Mouse (Mus musculus): Measurements from ENCODE around the gene Cox5b.
"Not testable (repeated sequence)": the region's sequence is repeated elsewhere in the genome, so short reads cannot be mapped to it uniquely, and the experiment has no call there.

Gene Cox5b

DNA sequence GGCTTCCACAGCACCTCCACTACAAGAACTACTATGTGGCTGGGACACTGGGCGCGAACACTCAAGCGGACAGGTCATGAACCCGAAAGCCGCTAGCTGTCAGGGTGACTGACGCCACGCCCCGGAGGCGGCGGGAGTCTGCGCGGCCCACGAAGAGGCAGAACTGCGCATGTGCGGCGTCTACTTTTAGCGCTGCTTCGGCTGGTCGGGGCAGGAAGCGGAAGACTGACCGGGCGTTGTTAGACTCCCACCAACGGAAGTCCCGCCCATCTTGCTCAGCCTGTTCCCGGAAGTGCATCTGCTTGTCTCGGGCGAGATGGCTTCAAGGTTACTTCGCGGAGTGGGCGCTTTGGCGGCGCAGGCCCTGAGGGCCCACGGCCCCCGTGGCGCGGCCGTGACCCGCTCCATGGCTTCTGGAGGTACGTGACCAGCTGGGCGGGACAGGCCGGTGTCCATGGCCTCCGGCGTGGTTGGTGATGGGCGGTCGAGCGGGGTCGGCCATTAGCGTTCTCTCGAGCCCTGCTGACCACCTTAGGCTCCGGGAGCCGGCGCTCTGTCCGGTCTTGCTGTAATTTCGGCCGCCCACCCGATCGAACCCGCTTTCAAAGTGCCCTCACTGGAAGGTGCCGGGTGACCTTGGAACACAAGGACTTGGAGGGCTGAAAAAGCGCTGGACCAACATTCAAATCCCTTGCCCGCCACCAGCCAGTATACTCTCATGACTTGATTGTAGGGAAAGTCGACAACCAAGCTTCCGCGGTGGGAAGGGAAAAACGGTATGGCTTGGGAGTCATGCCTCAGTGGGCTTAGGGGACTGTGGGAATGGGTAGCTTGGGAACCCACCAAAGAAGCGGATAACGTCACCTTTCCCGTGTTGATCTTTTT, at the start of gene Cox5b:
Cox5b (plus strand) TSS at position 179 of the 885 bp plus-strand sequence.
- DNase-seq (ENCODE audit: low spot score), result peak; percentile 97

DNA sequence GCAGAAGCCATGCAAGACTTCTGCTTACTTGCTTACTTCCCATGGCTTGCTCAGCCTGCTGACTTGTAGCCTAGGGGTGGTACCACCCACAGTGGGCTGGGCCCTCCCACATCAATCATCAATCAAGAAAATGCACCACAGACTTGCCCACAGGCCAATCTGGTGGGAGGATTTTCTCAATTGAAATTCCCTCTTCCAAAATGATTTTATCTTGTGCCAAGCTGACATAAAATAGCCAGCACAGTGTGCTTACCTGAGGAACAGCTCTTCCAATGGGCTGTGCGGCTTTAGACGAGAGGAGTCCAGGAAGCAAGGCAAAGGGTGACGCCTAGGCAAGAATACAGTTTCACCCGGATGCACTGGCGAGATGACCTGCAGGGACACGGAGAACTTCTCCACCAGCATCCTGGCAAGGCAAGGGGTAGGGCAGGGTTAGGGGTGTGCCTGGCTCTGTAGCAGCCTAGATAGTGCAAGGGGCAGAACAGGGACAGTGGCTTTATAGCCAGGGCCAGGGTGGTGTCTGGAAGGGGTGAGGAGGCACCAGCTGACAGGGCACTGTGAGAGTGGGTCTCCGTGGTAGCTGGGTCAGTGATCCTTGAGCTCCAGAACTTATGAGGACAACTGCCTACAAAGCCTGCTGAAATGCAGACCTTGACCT, 47.2 kb upstream of the Cox5b start:
- DNase-seq (ENCODE audit: low spot score), result no peak

DNA sequence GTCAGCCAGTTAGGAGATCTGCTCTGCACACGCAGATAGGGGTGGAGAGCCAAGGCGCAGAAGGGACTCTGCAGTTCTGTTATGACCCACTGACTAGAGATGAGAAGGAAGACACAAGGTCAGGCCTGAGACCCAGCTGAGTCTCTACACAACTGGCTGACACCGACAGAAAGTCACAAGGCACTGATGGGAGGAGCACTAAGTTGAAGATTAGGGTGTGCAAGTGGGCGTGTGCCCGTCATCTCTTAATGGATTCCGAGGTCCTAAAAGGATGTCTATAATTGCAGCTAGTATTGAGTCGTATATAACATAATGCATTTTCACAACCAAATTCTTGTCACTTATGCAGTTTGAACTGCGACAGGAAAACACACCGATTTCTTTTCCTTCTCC, 46.6 kb upstream of the Cox5b start:
- no peak for DNase-seq (ENCODE audit: low spot score)

DNA sequence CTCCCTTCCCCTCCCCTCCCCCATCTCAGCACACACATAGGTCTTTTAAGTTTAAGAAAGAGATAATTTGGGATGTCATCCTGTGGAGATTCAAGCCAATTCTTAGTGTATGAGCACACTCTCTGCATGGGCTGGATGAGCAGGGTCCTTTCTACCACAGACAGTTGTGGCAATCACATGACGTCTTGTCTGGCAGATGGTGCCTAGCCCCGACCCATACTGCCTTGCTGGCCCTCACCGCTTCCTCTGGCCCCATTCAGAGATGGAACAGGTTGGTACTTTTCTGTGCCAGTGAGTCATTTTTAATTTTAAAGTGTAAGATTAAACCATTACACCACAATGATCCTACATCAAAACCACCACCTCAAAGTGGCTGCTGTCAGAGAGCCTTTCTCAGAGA, 45.0 kb upstream of the Cox5b start:
- DNase-seq (ENCODE audit: low spot score), result no peak

DNA sequence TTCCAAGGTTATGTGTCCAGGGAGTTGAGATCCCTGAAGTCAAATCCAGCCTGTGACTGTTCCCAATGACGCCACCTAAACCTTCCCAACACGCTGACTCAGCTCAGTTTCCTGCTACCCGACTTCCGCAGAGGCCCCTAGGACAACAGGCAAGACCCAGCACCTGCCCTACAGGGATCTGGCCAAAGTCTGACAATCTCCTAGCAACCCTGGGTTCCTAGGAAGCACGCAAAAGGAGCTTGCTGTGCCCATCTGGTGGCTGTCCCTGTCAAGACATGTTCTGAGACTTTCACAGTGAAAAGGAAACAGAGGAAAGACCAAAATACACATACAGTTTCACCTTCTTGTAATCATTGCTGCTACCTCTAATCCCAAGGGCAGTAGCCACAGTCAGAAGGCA, 43.6 kb upstream of the Cox5b start:
- DNase-seq (ENCODE audit: low spot score), result no peak

DNA sequence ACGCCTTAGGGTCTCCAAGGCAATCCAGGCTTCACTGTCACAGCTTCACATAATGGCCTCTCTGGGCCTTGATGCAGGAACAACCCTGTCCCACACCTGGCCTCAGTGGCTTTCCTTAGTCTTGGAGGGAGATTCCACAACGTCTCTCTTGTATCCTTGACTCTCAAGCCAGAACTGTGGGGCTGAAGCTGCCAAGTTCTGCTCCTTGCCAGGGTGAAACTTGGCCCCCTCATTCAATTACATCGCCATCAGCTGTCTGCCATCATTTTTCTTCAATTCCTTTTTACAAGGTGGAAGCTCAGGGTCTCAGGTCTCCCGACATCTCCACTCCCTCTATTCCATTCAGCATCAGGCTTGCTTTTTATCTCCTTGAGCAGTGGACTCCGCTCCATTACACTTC, 36.2 kb upstream of the Cox5b start:
- no peak for DNase-seq (ENCODE audit: low spot score)

DNA sequence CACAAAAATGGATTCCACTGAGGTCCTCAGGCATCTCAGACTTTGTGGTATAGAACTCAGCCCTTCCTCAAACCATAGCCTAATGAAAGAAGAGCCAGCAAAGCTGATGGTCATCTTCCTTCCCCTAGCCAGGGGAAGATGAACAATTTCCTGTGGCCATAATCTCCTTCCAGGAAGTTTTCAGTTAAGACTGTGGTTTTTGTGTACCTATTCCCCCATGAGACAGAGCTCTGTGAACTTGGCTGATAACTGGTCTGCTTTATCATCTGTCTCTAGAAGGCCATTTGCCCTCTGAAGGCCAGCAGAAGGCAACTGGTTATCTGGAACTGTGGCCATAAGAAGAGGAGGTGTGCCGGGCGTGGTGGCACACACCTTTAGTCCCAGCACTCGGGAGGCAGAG, 35.0 kb upstream of the Cox5b start:
- no peak for DNase-seq (ENCODE audit: low spot score)

DNA sequence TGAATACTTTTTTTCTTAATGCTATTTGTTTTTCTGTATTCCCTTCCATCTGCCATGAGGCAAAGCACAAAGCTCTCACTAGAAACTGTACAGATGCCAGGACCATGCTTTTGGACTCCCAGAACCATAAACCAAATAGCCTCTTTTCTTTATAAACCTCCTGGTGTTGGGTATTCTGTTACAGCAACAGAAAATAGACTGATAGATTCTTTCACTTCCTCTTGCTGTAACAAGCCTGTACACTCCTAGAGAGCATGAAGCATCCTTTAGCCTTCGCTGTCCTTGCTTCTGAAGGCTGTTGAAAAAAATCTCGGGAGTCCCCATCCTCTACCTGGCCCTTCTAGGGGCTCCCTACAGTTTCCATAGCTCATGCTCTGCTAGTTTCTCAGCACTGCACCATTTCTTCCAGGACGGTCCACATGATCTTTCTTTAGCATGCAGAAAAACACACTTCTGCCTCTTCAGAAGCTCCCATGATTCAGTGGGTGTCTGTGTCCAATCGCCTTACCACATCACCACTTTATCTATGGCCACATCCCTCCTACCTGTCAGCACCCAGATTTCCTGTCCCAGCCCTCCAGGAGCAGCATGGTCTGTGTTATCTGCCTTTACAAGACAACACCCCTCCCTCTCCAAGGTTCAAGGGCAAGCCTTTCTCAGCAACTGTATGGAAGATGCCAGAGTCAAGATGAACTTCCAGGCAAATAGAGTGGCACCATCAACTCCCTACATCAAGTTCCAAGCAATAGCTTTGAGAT, 33.4 kb upstream of the Cox5b start:
- DNase-seq (ENCODE audit: low spot score), result no peak

DNA sequence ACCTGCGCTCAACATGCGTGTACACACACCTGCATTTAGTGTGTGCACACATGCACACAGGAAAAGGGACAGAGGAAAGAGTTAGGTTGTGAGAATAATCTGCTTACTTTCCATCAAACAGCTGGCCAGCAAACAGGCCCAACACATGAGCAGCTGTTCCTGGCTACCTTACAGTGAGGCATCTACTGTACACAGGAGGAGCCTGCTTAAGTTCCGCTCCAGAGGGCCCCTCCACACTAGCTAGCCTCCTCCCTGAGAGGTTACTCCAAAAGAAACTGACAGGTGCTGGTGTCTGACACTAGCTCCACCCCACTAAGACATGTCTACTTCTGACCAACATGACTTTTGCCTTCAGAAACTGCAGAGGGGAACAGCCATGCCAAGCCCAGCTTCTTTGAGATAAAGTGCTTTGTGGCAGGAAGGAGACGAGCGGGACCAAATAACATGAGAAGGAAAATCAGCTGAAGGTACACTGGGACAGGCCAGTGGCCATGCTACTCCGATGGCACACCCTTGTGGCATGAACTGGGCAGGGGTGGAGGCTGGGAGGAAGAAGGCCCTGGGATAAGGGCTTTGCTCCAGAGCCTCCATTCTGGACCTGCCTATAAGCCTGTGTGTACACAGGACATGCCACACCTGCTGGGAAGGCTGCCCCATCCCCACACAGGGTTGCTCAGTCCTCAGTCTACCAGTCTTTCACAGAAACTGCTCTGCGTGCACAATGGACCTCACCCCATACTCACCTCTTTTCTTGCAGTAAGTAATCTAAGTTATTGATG, 32.4 kb upstream of the Cox5b start:
- no peak for DNase-seq (ENCODE audit: low spot score)

DNA sequence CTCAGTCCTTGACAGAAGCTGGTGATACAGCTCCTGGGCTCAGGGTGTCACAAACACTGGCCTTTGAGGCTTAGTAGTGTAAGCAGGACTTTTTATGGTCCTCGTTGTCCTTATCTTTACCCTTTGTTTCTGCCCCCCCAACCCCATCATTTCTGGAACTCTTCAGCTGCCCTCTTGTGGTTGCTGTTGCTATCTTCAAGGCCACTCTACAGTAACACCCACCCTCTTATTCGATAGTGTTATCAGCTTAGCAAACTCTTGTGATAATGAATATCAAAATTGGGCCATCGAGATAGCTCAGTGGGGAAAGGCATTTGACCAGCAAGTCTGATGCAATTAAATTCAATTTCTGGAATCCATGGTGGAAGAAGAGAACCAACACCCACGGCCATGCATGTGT, 26.8 kb upstream of the Cox5b start:
- DNase-seq (ENCODE audit: low spot score), result no peak

DNA sequence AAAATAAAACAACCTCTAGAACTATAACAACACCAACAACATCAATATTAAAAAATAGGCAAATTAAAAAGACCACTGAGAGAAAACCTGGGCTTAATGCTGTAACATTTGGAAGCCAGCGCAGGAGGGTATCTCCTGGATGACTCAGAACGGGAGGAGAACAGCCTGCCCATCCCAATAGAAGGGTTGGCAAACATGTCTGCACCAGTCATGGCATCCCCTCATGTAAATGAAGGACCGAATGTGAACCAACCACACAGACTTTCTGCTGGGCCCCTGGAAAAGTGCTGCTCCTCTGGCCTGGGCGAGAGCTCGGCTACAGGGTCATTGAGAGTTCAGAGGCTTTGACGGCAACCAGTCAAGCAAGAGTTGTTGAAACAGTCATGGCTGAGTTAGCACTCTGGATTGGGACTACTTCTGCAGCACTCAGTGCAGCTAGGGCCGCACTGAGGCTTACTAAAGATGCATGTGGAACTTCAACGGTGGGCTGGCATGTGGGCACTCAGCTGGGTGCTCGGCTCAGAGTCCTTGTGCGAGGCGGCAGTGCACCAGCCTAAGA, 26.0 kb upstream of the Cox5b start:
- DNase-seq (ENCODE audit: low spot score), result no peak

DNA sequence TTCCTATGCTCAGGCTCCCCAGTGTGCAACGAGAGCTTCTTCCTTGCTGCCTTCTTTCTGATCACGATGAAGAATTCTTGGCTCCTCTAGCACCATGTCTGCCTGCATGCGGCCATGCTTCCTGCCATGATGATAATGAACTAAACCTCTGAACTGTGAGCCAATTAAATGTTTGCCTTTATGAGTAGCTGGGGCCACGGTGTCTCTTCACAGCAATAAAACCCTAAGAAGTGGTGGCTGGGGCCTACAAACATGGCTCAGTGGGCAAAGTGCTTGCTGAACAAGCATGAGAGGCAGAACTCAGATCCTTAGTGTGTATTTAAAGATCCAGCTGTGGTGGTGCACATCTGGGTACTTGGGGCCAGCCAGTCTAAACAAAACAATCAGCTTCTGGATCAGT, 25.3 kb upstream of the Cox5b start:
- no peak for DNase-seq (ENCODE audit: low spot score)

DNA sequence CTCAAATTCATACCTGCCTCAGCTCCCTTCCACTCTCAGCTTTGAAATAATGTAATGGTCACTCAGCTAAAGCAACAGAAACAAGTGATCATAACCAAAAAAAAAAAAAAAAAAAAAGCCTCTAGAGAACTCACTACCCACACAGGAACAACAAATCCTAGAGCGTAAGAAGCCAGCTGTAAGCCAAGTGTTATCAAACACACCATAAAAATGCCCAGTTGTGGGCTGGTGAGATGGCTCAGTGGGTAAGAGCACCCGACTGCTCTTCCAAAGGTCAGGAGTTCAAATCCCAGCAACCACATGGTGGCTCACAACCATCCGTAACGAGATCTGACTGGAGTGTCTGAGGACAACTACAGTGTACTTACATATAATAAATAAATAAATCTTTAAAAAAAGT, 23.2 kb upstream of the Cox5b start:
- not testable (repeated sequence) for DNase-seq (ENCODE audit: low spot score)

DNA sequence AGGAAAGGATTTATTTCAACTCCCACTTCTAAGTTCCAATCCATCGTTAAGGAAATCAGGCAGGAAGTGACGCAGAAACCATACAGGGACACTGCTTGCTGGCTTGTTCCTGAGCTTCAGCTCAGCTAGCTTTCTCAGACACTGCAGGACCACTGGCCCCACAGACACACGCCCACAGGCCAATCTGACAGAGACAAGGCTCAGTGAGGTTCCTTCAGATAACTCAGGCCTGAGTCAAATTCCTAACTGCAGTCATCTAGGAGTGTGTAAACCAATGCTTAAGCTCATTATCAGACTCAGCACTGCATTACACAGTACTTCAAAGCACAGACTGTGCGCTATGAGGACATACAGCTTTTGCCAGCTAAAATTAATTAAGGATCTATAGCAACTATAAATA, 21.0 kb upstream of the Cox5b start:
- DNase-seq (ENCODE audit: low spot score), result no peak

DNA sequence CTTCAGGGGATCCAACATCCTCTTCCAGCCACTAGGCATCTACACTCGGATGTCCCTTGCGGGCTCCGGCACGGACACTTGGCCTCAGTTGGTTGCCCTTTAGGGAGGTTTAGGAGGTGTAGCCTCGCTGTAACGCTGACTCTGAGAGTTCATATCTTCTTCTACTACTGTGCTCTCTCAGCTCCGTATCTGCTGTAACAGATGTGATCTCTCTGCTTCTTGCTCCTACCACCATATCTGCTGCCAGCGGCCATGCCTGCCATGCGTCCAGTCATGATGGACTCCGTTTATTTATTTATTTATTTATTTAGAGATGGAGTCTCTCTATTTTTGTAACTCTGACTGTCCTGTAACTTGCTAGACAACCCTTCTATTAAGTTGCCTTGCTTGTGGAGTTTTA, 20.0 kb upstream of the Cox5b start:
- DNase-seq (ENCODE audit: low spot score), result no peak

DNA sequence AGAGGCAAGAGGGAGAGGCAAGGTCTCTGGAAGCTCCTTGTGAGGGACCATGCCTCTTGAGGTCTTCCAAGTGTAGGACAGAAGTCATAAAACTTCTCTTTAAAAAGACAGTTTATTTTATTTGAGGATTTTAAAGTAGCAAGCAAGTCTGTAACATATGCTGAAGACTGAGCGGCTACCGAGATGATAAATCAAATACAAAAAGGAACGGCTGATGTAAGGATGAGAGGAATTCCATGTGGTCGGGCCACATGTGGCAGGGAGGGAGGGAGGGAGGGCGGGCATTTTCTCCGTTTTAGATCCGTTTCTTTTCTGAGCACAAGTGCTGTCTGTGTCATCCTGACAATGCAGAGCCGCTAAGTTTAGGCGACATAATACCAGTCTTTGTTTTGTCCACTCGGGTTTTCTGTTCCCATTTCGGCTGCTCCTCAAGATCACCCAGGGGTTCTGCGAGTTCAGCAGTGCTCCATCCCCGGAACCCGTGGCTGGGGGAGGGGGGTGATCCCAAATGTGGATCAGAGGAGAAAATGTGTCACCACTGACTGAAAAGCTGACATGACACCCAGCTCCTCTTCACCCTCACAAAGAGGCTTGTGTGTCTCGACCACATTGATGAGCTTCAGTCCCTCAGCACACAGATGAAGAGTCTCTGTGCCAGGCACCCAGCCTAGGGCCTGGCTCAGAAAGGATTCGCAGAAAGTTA, 18.4 kb upstream of the Cox5b start:
- DNase-seq (ENCODE audit: low spot score), result no peak

DNA sequence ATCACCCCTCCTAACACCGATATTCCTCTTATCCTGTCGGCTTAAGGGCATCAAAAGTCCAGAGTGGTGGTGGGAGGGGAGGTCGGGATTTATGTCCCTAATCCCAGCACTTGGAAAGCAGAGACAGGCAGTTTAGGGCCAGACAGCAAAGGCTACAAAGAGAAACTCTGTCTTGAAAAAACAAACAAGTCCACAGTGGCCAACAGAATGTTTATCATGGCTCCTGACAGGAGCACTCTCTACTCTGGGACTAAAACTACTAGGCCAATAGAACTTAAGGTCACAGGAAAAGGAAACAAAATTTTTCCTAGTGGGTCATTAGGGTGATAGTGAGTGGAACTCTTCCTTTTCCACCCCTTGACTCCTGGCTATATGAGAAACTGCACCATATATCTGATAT, 16.3 kb upstream of the Cox5b start:
- DNase-seq (ENCODE audit: low spot score), result no peak

DNA sequence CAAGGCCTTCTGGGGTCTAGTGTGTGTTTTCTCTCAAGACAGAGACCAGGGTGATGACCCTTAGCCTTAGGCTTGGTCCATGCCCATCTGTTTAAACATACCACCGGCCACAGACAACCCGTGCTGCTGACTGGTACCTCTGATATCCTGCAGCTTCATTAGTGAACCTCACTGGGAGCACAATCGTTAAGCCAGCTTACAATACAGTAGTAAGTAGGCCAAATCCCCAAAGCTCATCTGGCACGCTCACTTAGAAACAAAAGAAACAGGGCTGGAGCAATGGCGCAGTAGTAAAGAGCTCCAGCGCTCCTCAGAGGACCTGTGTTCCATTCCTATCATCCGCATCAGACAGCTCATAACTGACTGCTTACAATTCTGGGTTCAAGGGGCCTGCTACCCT, 10.4 kb upstream of the Cox5b start:
- no peak for DNase-seq (ENCODE audit: low spot score)

DNA sequence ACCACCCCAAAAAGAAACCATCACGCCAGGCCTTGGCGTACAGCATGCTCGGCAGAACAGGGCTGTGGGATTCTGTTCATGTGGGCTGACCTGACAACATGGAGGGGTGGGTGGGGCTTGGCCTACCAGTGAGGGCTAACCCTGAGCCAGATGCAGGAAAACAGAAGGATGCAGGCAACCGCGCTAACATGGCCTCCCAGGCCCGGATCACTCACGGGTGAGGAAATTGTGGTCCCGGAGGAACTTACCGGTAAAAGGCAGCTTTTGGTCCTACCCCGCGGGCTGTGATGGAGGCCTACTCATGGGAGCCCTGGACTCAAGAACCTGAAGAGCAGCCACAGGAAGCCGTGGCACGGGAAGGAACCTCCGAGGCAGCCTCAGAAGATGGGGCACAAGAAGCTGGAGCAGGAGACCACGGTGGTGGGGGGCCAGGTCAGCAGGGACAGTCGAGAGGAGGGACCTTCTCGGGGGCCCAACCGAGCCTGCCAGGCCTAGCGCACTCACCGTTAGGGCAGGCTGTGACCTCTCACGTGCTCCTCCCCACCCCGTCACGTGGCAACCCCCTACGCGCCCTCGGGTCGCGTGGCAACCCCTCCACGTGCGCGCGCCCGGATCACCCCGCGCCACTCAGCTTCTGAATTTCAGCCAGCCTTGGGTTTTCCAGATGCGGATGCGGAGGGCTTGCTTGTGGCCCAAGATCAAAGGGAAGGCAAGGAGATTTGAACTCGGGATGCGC, 8.5 kb upstream of the Cox5b start, which contains the start of gene Fam178b:
Fam178b (minus strand) TSS at position 564 of the 736 bp plus-strand sequence.
- DNase-seq (ENCODE audit: low spot score), result peak; percentile 87

DNA sequence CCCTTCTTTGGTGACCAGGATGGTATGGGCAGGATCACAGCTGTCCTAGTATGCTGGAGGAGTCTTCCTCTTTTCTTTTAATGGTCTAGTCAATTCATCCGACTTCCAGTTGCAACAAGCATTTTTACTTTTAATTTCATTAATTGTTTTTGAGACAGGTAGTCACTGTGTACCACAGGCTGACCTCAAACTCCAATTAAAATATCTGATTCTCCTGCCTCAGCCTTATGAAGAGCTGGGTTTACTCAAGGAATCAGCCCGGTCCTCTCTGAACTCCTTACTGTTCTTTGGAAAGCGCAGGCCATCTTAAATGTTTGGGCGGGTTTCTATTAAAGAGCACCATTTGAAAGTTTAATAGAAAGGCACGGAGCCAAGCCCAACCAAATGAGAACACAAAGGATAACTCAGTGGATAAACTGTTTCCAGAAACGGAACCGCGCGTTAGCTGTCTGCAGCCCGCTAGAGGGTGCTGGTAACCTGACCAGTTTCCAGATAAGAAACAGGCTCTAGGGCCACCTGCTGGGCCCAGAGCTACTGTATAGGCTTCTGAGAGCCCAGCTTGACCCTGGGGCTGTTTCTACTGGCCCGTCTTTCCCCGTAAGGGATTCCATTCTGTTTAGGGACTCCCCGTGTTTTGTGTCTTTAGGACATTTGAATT, 7.3 kb upstream of the Cox5b start:
- peak; percentile 73 for DNase-seq (ENCODE audit: low spot score)

Data from testis, postnatal 14 days (tissue).